Mouse (Mus musculus) embryonic facial prominence, embryonic 12.5 days (tissue): Measurements from ENCODE around the gene Igf2bp3. TPM values are rescaled to one million over a fixed set of nuclear protein-coding genes. Genes with fewer than 3 reads are reported as not detected.

Experiments used
- ATAC-seq: fragments of 200-750 bp; cut with Nextera tagmentation; 2 replicates; pipeline ENCODE4 v1.8.0; 2017; ENCODE audit not compliant: insufficient number of reproducible peaks, insufficient read depth, low FRiP score, low TSS enrichment
- H3K27ac ChIP-seq: fragments of 300-500 bp; sonication (generic); 2 replicates; pipeline ENCODE4 v1.5.1; 2016; ENCODE audit warnings: mild to moderate bottlenecking
- H3K27me3 ChIP-seq: fragments of 300-500 bp; sonication (generic); 2 replicates; pipeline ENCODE4 v1.6.1; 2016; ENCODE audit warnings: mild to moderate bottlenecking, moderate library complexity
- H3K36me3 ChIP-seq: fragments of 300-500 bp; sonication (generic); 2 replicates; pipeline ENCODE4 v1.6.1; 2016; ENCODE audit warnings: mild to moderate bottlenecking
- H3K4me1 ChIP-seq: fragments of 300-500 bp; sonication (generic); 2 replicates; pipeline ENCODE4 v1.6.1; 2016
- H3K4me2 ChIP-seq: fragments of 300-500 bp; sonication (generic); replicated peaks from 2 replicates; pipeline ENCODE4 v1.6.1; 2016; ENCODE audit warnings: mild to moderate bottlenecking, moderate library complexity
- H3K4me3 ChIP-seq: fragments of 300-500 bp; sonication (generic); 2 replicates; pipeline ENCODE4 v1.5.1; 2016; ENCODE audit warnings: mild to moderate bottlenecking
- H3K9ac ChIP-seq: fragments of 300-500 bp; sonication (generic); 2 replicates; pipeline ENCODE4 v1.6.1; 2016; ENCODE audit warnings: mild to moderate bottlenecking, moderate library complexity
- H3K9me3 ChIP-seq: fragments of 300-500 bp; sonication (generic); 2 replicates; pipeline ENCODE4 v1.6.1; 2016; ENCODE audit warnings: mild to moderate bottlenecking, moderate library complexity
- WGBS: fragments of 180-500 bp; shearing (Covaris S2); methylation state at CpG from one replicate; pipeline ENCODE4 v1.1.7; 2016; 5-methylcytosine and 5-hydroxymethylcytosine counted together
- polyA plus RNA-seq: library from polyadenylated mRNA; unstranded; fragments of >200 nt; fragmentation: Nextera tagmentation; extraction: Ambion mirVana; gene quantifications from 2 replicates; pipeline ENCODE4 v1.2.1, GENCODE M21; 2016

The Igf2bp3 gene
- polyA plus RNA-seq, 1 experiment from 2014 or later, result 109 TPM

- H3K4me2 ChIP-seq, result no peak overlapping the region
- H3K36me3 ChIP-seq, result peaks cover 68% of the 10 kb centered on the region
- no peaks in the 10 kb centered on the region for H3K4me1 ChIP-seq
- no peak overlapping the region for H3K9ac ChIP-seq
- no peaks in the 10 kb centered on the region for H3K27me3 ChIP-seq
- no peak for ATAC-seq
- no peaks in the 10 kb centered on the region for H3K9me3 ChIP-seq
- no peak overlapping the region for H3K27ac ChIP-seq
- 91% methylated on average over 10 of the region's 10 CpGs for WGBS
- no peak overlapping the region for H3K4me3 ChIP-seq
Measured at GRCm38 (mm10) chr6:49094968-49095367, 119.8 kb downstream of the Igf2bp3 start.

DNA sequence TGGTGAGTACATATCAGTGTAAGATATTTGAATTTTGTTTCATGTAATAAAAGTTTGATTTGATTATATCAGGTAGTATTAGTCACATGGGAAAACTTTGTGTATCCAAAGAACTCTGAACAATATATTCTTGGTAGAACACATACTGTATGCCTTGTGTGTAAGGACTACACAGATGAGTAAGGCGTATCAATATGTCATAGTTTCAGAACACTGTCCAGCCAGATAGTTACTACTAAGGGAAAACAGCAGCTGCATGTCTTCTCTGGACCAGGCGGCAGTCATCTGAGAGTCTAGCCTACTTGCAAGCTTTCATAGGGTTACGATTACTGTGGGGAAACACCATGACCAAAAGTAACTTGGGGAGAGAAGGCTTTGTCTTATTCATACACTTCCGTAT lies 131.7 kb downstream of the Igf2bp3 start:
- H3K27ac ChIP-seq, result no peak overlapping the region
- no peak overlapping the region for H3K4me2 ChIP-seq
- peaks cover 43% of the 10 kb centered on the region for H3K36me3 ChIP-seq
- WGBS, result 93% methylated on average over 4 of the region's 4 CpGs
- H3K4me1 ChIP-seq, result no peaks in the 10 kb centered on the region
- H3K27me3 ChIP-seq, result no peaks in the 10 kb centered on the region
- no peak overlapping the region for H3K4me3 ChIP-seq
- H3K9ac ChIP-seq, result no peak overlapping the region
- H3K9me3 ChIP-seq, result no peaks in the 10 kb centered on the region
- no peak for ATAC-seq

- no peak overlapping the region for H3K9ac ChIP-seq
- H3K27ac ChIP-seq, result no peak overlapping the region
- H3K4me2 ChIP-seq, result no peak overlapping the region
- H3K9me3 ChIP-seq, result no peaks in the 10 kb centered on the region
- H3K4me3 ChIP-seq, result no peak overlapping the region
- H3K27me3 ChIP-seq, result no peaks in the 10 kb centered on the region
- ATAC-seq, result no peak
- WGBS, result 91% methylated on average over 1 of the region's 1 CpGs
- peaks cover 9% of the 10 kb centered on the region for H3K4me1 ChIP-seq
- peaks cover 16% of the 10 kb centered on the region for H3K36me3 ChIP-seq
Measured at GRCm38 (mm10) chr6:49079313-49079712, 135.4 kb downstream of the Igf2bp3 start.

DNA sequence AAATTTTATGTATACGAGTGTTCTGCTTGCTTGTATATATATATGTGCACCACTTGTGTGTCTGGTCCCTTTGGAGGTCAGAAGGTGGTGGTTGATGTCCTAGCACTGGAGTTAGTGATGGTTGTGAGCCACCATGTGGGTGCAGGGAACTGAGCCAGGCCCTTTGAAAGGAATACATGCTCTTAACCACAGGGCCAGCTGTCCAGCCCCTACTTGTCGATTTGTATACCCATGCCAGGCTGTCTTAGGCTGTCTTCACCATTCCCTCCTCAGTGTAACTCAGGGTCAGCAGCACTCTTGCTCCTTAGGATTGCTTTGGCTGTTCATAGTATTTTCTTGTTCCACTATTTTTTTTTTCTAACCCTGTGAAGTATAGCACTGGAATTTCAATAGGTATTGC lies 136.9 kb downstream of the Igf2bp3 start:
- 0 out of 2 replicates have a peak, but pooled peaks cover 3% of the 10 kb centered on the region for H3K36me3 ChIP-seq
- no peak overlapping the region for H3K4me2 ChIP-seq
- no peak for ATAC-seq
- 87% methylated on average over 2 of the region's 2 CpGs for WGBS
- no peaks in the 10 kb centered on the region for H3K27me3 ChIP-seq
- no peak overlapping the region for H3K27ac ChIP-seq
- H3K4me3 ChIP-seq, result no peak overlapping the region
- H3K4me1 ChIP-seq, result peaks cover 10% of the 10 kb centered on the region
- no peaks in the 10 kb centered on the region for H3K9me3 ChIP-seq
- no peak overlapping the region for H3K9ac ChIP-seq

DNA sequence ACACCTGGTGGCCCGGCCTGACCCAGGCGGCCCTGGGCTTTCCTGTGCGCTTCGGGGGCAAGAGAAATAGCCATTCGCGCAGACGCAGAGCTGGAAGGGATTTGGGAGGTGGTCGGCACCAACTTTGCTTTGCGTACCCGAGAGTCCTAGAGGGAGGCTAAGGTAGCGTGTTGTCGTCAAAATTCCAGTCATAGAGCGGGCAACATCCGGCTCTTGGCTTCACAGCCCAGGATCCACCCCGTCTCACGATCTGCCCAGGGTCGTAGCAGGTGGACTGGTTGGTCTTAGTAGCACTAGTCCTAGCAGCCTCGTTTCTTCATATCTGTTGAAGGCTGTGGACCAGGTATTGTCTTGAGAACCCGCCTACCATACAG lies 140.7 kb downstream of the Igf2bp3 start:
- Histone ChIP-seq H3K9me3 (no peaks in the 10 kb centered on the region), H3K27ac (peak overlapping the region; percentile 84), H3K36me3 (0 out of 2 replicates have a peak, but pooled peaks cover 3% of the 10 kb centered on the region), H3K4me2 (peak overlapping the region; percentile 88), H3K9ac (peak overlapping the region; percentile 86), H3K27me3 (no peaks in the 10 kb centered on the region), H3K4me1 (peaks cover 10% of the 10 kb centered on the region), H3K4me3 (peak overlapping the region; percentile 86)
- 1% methylated on average over 19 of the region's 19 CpGs for WGBS
- ATAC-seq, result no peak

DNA sequence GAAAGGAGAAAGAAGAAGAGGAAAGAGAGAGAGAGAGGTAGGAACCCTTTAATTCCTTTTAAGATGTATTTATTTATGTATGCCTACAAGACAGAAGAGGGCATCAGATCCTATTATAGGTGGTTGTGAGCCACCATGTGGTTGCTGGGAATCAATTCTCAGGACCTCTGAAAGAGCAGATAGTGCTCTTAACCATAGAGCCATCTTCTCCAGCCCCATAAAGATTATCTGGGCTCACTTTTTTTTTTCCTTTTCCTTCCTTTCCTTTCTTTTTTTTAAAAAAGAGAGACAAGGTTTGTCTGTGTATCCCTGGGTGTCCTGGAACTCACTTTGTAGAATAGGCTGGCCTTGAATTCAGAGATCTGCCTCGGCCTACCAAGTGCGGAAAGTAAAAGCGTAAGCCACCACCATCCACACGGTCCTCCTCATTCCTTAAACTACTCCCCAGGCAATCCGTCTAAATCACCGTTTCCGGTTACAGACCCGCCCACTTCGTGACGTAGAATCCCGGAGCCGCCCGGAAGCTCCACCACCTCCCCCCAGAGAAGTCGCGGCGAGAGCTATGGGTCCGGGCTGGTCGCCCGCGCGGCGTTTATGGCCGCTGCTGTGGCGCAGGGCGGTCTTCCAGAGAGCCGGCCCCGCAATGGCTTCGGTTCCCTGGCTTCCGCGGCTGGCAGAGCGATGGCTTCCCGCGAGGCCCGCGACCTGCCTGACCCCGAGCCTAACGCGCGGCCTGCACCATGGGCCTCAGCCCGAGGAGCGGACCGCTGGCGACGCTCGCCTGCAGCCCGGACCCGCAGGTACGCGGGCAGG lies 141.2 kb downstream of the Igf2bp3 start, which contains the start of gene Malsu1:
TSS of gene Malsu1 (plus strand) at position 492 of the 813 bp plus-strand sequence.
- H3K9ac ChIP-seq, result peak within 1 kb of the TSS; percentile 86
- peaks cover 10% of the 10 kb centered on the region for H3K4me1 ChIP-seq
- WGBS, result under 1% methylated on average over 49 of the region's 49 CpGs
- peak; percentile 92 for ATAC-seq
- peak within 1 kb of the TSS; percentile 88 for H3K4me2 ChIP-seq
- peak within 1 kb of the TSS; percentile 84 for H3K27ac ChIP-seq
- 0 out of 2 replicates have a peak, but pooled peaks cover 1% of the 10 kb centered on the region for H3K36me3 ChIP-seq
- peak within 1 kb of the TSS; percentile 86 for H3K4me3 ChIP-seq
- H3K27me3 ChIP-seq, result no peaks in the 10 kb centered on the region
- no peaks in the 10 kb centered on the region for H3K9me3 ChIP-seq

DNA sequence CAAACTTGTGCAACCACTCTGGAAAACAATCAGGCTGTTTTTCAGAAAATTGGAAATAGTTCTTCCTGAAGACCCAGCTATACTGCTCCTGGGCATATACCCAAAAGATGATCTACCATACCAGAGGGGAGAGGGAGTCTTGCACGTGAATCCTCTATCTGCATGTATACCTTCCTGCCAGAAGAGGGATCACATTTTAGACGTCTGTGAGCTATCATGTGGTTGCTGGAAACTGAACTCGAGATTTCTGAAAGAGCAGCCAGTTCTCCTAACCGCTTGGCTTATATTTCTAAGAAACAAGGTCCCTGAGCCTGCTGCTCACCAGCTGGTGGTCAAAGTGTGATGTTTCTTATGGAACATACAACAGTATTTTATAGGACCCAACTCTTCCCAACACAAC lies 146.4 kb downstream of the Igf2bp3 start:
- ATAC-seq, result no peak
- Histone ChIP-seq H3K9ac (no peak overlapping the region), H3K4me1 (no peaks in the 10 kb centered on the region), H3K36me3 (no peaks in the 10 kb centered on the region), H3K4me3 (no peak overlapping the region), H3K9me3 (no peaks in the 10 kb centered on the region), H3K27me3 (no peaks in the 10 kb centered on the region), H3K4me2 (no peak overlapping the region), H3K27ac (no peak overlapping the region)
- 48% methylated on average over 3 of the region's 4 CpGs for WGBS

DNA sequence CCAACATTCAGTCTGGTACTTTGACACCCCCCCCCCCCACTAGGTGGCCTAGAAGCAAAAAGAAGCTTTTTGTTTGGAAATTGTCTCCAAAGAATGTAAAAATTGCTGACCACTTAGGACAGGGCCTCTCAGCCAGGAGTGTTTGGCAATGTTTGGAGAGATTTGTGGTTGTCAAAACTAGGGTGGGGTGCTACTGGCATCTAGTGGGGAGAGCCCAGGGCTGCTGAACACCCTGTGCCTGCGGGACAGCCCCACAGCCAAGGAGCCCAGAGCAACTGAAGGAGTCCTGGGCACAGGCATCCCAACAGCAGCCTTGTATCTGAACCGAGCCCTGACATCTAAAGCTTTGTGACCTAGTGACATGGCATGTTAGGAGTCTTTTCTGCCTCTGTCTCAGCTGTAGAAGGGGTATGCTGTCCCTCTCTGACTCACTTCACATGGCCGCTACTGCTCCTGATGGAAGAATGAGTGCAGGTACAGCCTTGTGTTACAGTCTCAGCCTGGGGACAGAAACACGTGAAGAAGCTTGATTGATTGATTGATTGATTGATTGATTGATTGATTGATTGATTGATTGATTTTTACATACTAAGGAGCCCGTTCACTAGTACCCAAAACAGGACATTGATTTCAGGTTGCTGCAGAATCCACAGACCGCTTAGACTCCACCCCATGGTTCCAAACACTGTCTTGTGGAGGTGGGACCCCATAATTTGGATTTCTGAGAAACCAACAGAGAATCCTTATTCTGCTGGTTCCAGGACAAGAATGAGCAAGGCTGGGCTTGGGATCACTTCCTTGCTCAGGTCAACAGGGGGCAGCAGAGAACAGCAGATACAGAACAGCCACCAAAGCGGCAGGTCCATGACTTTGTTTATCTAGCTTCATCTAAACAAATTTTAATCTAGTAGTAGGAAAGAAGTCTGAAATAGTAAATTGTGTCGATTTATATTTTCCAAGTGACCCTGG lies 157.4 kb downstream of the Igf2bp3 start:
- Histone ChIP-seq H3K27ac (no peak overlapping the region), H3K4me2 (no peak overlapping the region), H3K4me1 (peaks cover 8% of the 10 kb centered on the region), H3K36me3 (no peaks in the 10 kb centered on the region), H3K27me3 (no peaks in the 10 kb centered on the region), H3K4me3 (no peak overlapping the region), H3K9ac (no peak overlapping the region), H3K9me3 (no peaks in the 10 kb centered on the region)
- WGBS, result 42% methylated on average over 8 of the region's 8 CpGs
- no peak for ATAC-seq

- Histone ChIP-seq H3K4me2 (no peak overlapping the region), H3K4me3 (no peak overlapping the region), H3K9ac (no peak overlapping the region), H3K9me3 (no peaks in the 10 kb centered on the region), H3K36me3 (no peaks in the 10 kb centered on the region), H3K4me1 (peaks cover 8% of the 10 kb centered on the region), H3K27ac (no peak overlapping the region), H3K27me3 (no peaks in the 10 kb centered on the region)
- 79% methylated on average over 9 of the region's 9 CpGs for WGBS
- ATAC-seq, result no peak
Measured at GRCm38 (mm10) chr6:49056009-49056408, 158.7 kb downstream of the Igf2bp3 start.

DNA sequence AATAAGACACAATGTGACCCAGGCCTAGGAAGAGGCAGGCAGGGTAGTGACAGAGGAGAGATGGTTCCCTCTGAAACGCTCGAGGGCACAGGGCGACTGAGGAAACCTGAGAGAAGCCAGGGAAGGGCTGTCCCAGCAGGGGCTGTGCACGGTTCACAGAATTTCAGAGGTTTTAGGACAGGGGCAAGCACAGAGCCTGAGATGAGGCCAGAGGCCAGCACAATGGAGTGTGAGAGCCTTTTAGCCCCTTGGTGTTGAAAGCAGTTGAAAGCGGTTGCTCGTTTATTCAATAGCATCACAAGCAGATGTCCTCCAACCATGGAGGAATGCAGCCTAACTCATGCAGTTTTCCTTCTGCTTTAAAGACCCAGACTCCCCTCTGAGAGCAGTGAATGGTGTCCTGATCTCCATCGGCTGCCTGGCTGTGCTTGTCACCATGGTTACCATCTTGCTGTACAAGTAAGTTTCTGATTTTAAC lies 159.5 kb downstream of the Igf2bp3 start:
- ATAC-seq, result 0 out of 2 replicates have a peak, but pooled peaks have one; percentile 41
- no peaks in the 10 kb centered on the region for H3K36me3 ChIP-seq
- no peaks in the 10 kb centered on the region for H3K9me3 ChIP-seq
- H3K4me1 ChIP-seq, result peaks cover 8% of the 10 kb centered on the region
- H3K27ac ChIP-seq, result 0 out of 2 replicates have a peak overlapping the region, but pooled peaks have one; percentile 11
- H3K4me2 ChIP-seq, result no peak overlapping the region
- H3K4me3 ChIP-seq, result no peak overlapping the region
- WGBS, result 12% methylated on average over 7 of the region's 7 CpGs
- H3K9ac ChIP-seq, result no peak overlapping the region
- no peaks in the 10 kb centered on the region for H3K27me3 ChIP-seq

DNA sequence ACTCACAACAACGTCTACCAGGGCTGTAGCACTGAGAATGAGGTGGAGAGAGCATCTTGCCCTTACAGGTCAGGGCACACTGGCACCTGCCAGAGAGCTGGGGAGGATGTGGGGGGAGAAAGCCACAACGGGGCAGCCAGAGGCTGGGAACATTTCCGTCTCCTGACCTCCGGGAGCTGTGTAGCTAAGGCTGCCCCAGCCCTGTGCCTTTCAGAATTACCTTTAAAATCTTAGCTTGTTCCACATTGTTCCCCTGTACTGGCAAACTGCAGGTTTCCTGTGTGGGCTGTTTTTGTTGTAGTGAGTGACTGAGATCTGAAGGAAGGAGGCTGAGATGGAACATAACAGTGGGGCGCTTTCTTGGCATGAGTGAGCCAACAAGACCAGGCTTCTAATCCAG lies 162.6 kb downstream of the Igf2bp3 start:
- Histone ChIP-seq H3K27me3 (no peaks in the 10 kb centered on the region), H3K27ac (no peak overlapping the region), H3K4me1 (peaks cover 8% of the 10 kb centered on the region), H3K4me2 (no peak overlapping the region), H3K9me3 (no peaks in the 10 kb centered on the region), H3K4me3 (no peak overlapping the region), H3K9ac (no peak overlapping the region), H3K36me3 (no peaks in the 10 kb centered on the region)
- 77% methylated on average over 5 of the region's 5 CpGs for WGBS
- ATAC-seq, result no peak
